Mouse (Mus musculus) heart, embryonic 13.5 days (tissue): Measurements from ENCODE around the gene Siah1a. TPM values are rescaled to one million over a fixed set of nuclear protein-coding genes. Genes with fewer than 3 reads are reported as not detected.

Experiments
- ATAC-seq: fragments of 200-750 bp; cut with Nextera tagmentation; 2 replicates; pipeline ENCODE4 v1.8.0; 2017; ENCODE audit warnings: moderate TSS enrichment; ENCODE audit not compliant: insufficient number of reproducible peaks, low FRiP score, low TSS enrichment; ENCODE audit errors: extremely low read depth
- H3K27ac ChIP-seq: fragments of 300-500 bp; sonication (generic); replicated peaks from 2 replicates; pipeline ENCODE4 v1.5.1; 2015; ENCODE audit warnings: moderate library complexity, mild to moderate bottlenecking, inconsistent platforms
- H3K27me3 ChIP-seq: fragments of 300-500 bp; sonication (generic); replicated peaks from 2 replicates; pipeline ENCODE4 v1.6.1; 2015; ENCODE audit warnings: mild to moderate bottlenecking, inconsistent platforms
- H3K36me3 ChIP-seq: fragments of 300-500 bp; sonication (generic); 2 replicates; pipeline ENCODE4 v1.6.1; 2015; ENCODE audit warnings: mild to moderate bottlenecking, inconsistent platforms
- H3K4me1 ChIP-seq: fragments of 300-500 bp; sonication (generic); 2 replicates; pipeline ENCODE4 v1.6.1; 2015; ENCODE audit warnings: inconsistent platforms
- H3K4me2 ChIP-seq: fragments of 300-500 bp; sonication (generic); 2 replicates; pipeline ENCODE4 v1.6.1; 2015; ENCODE audit warnings: inconsistent platforms, mild to moderate bottlenecking, moderate library complexity
- H3K4me3 ChIP-seq: fragments of 300-500 bp; sonication (generic); 2 replicates; pipeline ENCODE4 v1.5.1; 2015; ENCODE audit warnings: moderate library complexity, mild to moderate bottlenecking, inconsistent platforms
- H3K9ac ChIP-seq: fragments of 300-500 bp; sonication (generic); 2 replicates; pipeline ENCODE4 v1.6.1; 2015; ENCODE audit warnings: inconsistent platforms, mild to moderate bottlenecking, moderate library complexity
- H3K9me3 ChIP-seq: fragments of 300-500 bp; sonication (generic); 2 replicates; pipeline ENCODE4 v1.6.1; 2016; ENCODE audit warnings: inconsistent platforms
- WGBS: fragments of 180-500 bp; shearing (Covaris S2); methylation state at CpG from one replicate; pipeline ENCODE4 v1.1.7; 2015; ENCODE audit warnings: mixed read lengths; 5-methylcytosine and 5-hydroxymethylcytosine counted together
- polyA plus RNA-seq: library from polyadenylated mRNA; unstranded; fragments of >200 nt; fragmentation: Nextera tagmentation; extraction: Ambion mirVana; gene quantifications from 2 replicates; pipeline ENCODE4 v1.2.1, GENCODE M21; 2015

The Siah1a gene
- polyA plus RNA-seq, 1 experiment from 2014 or later: 30.8 TPM

DNA sequence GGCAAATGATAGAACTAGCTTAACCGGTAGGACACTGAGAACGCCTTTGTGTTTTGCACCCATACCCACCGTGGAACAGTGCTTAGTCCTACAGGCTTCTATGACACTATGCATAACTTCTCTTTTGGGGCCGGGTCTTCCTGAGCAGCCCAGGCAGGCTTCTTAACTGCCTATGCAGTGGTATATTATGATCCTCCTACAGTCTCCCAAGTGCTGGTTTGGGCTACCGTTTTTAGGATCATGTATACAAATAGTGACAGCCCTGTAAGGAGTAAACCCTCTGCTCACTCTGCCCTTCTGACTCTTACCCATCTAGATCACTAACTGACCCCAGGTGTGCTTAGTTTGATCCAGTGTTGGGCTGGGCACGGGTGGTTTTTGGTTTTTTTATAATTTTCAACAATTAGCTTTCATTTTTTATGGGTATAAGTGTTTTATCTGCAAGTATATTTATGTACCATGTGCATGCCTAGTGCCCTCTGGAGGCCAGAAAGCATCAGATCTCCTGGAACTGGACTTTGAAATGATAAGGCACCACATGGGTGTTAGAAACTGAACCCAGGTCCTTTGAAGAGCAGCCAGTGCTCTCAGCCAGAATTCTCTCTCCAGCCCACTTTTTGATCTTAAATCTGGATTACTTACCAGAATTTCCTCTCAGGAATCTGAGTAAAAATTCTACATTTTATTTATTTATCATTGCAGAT, 24.8 kb downstream of the Siah1a start:
- 92% methylated on average over 6 of the region's 6 CpGs for WGBS
- H3K4me3 ChIP-seq: no peak overlapping the region
- H3K4me2 ChIP-seq: no peak overlapping the region
- no peak for ATAC-seq
- H3K9me3 ChIP-seq: no peaks in the 10 kb centered on the region
- no peak overlapping the region for H3K9ac ChIP-seq
- H3K27ac ChIP-seq: no peak overlapping the region
- H3K27me3 ChIP-seq: no peaks in the 10 kb centered on the region
- H3K4me1 ChIP-seq: no peaks in the 10 kb centered on the region
- H3K36me3 ChIP-seq: peaks cover 66% of the 10 kb centered on the region

DNA sequence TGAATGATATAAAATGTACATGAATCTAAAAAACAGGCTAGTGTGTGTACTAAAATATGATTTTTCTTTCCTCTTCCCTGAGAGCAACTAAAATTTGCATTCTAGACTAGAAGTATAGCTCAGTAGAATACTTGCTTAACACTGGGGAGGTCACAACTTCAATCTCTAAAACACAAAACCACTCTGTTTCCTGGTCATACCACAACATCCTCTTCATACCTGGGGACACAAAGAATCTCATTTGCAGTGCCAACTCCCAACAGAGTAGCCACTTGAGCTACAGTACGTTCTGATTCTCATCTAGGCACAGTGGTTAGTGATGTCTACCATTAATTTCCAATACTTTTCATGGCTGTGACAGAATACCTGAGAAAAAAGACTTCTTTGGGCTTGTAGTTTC, 26.4 kb downstream of the Siah1a start:
- Histone ChIP-seq H3K27ac (no peak overlapping the region), H3K4me3 (no peak overlapping the region), H3K9me3 (no peaks in the 10 kb centered on the region), H3K4me2 (no peak overlapping the region), H3K9ac (no peak overlapping the region), H3K4me1 (no peaks in the 10 kb centered on the region), H3K27me3 (no peaks in the 10 kb centered on the region), H3K36me3 (peaks cover 74% of the 10 kb centered on the region)
- 86% methylated on average over 1 of the region's 1 CpGs for WGBS
- ATAC-seq: no peak

DNA sequence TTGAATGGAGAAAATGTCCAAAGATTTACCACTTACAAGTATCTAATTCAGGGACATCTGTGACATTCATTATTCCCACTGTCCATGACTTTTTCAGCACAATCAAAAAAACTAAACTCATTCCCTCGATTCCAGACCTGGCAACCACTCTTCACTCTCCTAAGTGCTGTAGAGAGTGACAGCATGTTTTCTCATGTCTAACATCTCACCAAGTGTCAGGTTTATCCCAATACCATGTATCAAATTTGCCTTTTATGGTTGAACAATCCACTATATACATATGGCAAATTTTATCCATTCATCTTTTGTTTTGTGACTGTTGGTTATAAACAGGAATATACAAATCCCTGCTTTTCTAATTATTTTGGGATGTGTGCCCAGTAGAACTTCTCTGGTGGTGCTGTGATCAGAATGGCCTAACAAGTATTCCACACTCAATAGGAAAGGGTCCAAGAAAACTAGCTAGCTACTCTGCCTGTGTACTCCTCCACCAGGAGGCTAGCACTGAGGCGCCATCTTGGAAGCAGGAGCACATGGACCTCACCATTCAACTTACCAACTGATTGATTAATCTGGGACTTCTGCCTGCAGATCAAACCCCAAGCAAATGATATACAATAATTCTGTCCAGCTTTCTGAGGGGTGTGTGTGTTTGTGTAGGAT, 27.3 kb downstream of the Siah1a start:
- H3K27me3 ChIP-seq: no peaks in the 10 kb centered on the region
- no peak overlapping the region for H3K4me3 ChIP-seq
- H3K9me3 ChIP-seq: no peaks in the 10 kb centered on the region
- no peaks in the 10 kb centered on the region for H3K4me1 ChIP-seq
- H3K36me3 ChIP-seq: peaks cover 78% of the 10 kb centered on the region
- no peak overlapping the region for H3K9ac ChIP-seq
- WGBS: 82% methylated on average over 2 of the region's 2 CpGs
- H3K27ac ChIP-seq: no peak overlapping the region
- no peak overlapping the region for H3K4me2 ChIP-seq
- no peak for ATAC-seq

DNA sequence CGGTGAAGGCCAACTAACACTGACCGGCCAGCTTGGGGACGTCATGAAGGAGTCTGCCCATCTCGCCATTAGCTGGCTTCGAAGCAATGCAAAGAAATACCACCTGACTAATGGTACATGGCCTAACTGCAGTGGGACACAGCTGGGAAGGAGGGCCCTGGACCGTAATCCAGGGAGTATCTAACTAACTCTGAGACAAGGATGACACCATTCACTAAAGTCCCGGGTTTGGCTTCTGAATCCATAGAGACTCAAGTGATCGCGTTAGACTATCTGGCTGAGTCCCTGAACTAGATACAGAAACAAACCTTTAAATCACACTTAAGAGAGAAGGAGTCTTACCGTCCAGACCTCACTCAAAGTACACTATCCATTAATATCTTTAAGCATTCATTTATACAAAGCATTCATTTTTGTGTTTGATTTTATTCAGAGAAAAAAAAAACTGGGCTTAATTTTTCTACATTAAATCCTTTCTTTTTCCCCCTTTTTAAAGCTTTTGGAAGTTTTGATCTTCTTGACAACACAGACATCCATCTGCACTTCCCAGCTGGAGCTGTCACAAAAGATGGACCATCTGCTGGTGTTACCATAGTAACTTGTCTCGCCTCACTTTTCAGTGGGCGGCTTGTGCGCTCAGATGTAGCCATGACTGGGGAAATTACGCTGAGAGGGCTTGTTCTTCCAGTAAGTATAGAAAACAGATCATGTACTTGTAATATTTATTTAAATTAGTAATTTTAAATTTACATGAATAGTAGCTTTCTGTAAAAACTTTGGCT, 32.1 kb downstream of the Siah1a start:
- no peak overlapping the region for H3K9ac ChIP-seq
- H3K4me2 ChIP-seq: no peak overlapping the region
- H3K36me3 ChIP-seq: peaks cover 77% of the 10 kb centered on the region
- H3K4me3 ChIP-seq: no peak overlapping the region
- H3K9me3 ChIP-seq: no peaks in the 10 kb centered on the region
- WGBS: 80% methylated on average over 14 of the region's 14 CpGs
- no peaks in the 10 kb centered on the region for H3K4me1 ChIP-seq
- no peaks in the 10 kb centered on the region for H3K27me3 ChIP-seq
- ATAC-seq: no peak
- H3K27ac ChIP-seq: no peak overlapping the region

DNA sequence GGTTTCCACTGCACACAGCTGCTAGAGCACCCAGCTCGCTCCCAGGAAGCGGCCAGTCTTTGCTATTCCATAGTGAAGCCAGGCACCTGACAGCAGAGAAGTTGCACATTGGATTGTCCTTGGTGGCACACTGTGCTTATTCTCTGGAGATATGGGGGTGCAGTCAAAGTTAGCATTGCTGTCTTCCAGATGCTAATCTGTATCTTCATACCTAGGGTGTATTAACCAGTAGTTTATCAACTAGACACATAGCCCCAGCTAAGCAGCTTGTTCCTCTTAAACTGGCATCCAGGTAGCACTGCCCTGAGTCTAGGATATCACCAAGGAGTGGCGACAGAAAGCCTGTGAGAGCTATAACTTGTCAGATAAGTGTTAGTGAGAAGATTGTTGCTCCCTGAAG, 33.1 kb downstream of the Siah1a start:
- H3K4me1 ChIP-seq: no peaks in the 10 kb centered on the region
- H3K4me2 ChIP-seq: no peak overlapping the region
- no peak overlapping the region for H3K9ac ChIP-seq
- H3K4me3 ChIP-seq: no peak overlapping the region
- 78% methylated on average over 3 of the region's 3 CpGs for WGBS
- no peaks in the 10 kb centered on the region for H3K9me3 ChIP-seq
- H3K36me3 ChIP-seq: peaks cover 75% of the 10 kb centered on the region
- no peaks in the 10 kb centered on the region for H3K27me3 ChIP-seq
- H3K27ac ChIP-seq: no peak overlapping the region
- ATAC-seq: no peak

DNA sequence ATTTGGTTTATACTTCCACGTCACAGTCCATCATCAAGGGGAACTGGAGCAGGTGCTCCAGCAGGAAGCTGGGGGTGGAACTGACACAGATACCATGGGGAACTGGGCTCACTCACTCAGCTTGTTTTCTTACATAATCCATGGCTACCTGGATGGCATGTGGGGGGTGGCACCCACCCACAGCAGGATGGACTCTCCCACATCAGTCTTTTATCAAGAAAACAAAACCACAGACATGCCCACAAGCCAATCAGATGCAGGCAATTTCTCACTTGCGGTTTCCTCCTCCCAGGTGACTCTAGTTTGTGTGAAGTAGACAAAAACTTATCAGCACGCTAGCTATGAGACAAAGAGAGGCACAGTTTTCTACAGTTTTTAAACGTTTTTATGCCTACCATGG, 37.9 kb downstream of the Siah1a start:
- H3K9me3 ChIP-seq: no peaks in the 10 kb centered on the region
- H3K4me3 ChIP-seq: no peak overlapping the region
- 65% methylated on average over 4 of the region's 4 CpGs for WGBS
- no peak overlapping the region for H3K4me2 ChIP-seq
- H3K36me3 ChIP-seq: peaks cover 43% of the 10 kb centered on the region
- H3K4me1 ChIP-seq: no peaks in the 10 kb centered on the region
- H3K27me3 ChIP-seq: no peaks in the 10 kb centered on the region
- ATAC-seq: no peak
- H3K9ac ChIP-seq: no peak overlapping the region
- no peak overlapping the region for H3K27ac ChIP-seq

DNA sequence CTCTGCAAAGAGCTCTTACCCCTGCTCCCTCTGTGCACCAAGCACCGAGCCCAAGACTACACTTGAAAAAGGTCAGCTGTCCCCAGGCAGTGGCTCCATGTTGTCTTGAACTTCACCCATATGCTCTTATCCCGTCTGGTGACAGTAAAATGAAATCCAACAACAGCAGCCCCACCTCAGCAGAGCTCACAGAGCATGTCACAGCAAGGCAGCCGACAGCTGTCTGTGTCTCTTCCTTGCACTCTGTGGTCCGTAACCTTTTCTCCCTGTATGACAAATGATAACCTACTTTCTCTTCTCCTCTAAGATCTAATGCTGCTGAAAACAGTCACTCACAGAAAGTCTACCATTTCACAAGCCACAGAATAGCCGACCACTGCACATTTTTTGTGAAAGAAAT, 39.0 kb downstream of the Siah1a start:
- WGBS: 73% methylated on average over 5 of the region's 5 CpGs
- ATAC-seq: no peak

DNA sequence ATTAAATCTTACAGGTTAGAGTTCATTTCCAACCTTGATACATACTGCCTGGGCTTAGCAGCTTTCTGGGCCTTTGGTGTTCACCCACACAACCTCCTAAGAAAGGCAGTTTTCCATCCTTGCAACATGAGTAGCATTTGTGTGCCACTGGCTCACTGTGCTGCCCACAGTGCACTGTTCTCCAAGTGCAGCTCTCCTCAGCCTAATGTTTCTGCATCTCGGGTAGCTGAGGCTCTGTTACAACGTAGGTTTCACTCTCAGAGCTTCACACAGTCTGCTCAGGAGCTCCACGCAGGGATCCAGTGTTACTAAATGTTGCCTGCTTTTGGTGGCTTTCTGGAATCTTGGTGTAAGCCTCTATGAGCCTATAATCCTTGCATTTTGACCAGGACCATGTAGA, 40.4 kb downstream of the Siah1a start:
- Histone ChIP-seq H3K9me3 (no peaks in the 10 kb centered on the region), H3K4me3 (no peak overlapping the region), H3K9ac (no peak overlapping the region), H3K36me3 (peaks cover 33% of the 10 kb centered on the region), H3K4me2 (no peak overlapping the region), H3K27me3 (no peaks in the 10 kb centered on the region), H3K27ac (no peak overlapping the region), H3K4me1 (no peaks in the 10 kb centered on the region)
- 76% methylated on average over 3 of the region's 3 CpGs for WGBS
- ATAC-seq: no peak

More for the DNA sequence above, 39.0 kb downstream of the Siah1a start:
- H3K9ac ChIP-seq: no peak overlapping the region
- no peaks in the 10 kb centered on the region for H3K4me1 ChIP-seq
- H3K4me2 ChIP-seq: no peak overlapping the region
- H3K4me3 ChIP-seq: no peak overlapping the region
- no peaks in the 10 kb centered on the region for H3K27me3 ChIP-seq
- peaks cover 40% of the 10 kb centered on the region for H3K36me3 ChIP-seq
- H3K9me3 ChIP-seq: no peaks in the 10 kb centered on the region
- no peak overlapping the region for H3K27ac ChIP-seq

DNA sequence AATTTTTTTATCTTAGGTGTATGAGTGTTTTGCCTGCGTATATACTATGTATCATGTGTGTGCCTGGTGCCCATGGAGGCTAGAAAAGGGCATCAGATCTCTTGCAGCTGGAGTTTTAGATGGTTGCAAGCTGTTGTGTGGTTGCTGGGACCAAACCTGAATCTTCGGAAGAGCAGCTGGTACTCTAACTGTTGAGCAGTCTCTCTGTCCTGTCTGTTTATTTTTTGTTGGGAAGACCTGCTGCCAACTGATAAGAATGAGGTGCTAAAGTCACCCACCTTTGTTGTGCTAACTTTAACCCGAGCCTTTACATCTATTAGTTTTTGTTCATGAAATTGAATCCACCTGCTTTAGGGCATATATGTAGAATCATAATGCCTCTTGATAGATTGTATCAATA, 43.3 kb downstream of the Siah1a start:
- no peaks in the 10 kb centered on the region for H3K27me3 ChIP-seq
- H3K36me3 ChIP-seq: peaks cover 22% of the 10 kb centered on the region
- H3K4me3 ChIP-seq: no peak overlapping the region
- H3K9me3 ChIP-seq: no peaks in the 10 kb centered on the region
- 62% methylated on average over 3 of the region's 3 CpGs for WGBS
- H3K27ac ChIP-seq: no peak overlapping the region
- no peak overlapping the region for H3K4me2 ChIP-seq
- H3K4me1 ChIP-seq: peaks cover 17% of the 10 kb centered on the region
- no peak for ATAC-seq
- H3K9ac ChIP-seq: no peak overlapping the region

DNA sequence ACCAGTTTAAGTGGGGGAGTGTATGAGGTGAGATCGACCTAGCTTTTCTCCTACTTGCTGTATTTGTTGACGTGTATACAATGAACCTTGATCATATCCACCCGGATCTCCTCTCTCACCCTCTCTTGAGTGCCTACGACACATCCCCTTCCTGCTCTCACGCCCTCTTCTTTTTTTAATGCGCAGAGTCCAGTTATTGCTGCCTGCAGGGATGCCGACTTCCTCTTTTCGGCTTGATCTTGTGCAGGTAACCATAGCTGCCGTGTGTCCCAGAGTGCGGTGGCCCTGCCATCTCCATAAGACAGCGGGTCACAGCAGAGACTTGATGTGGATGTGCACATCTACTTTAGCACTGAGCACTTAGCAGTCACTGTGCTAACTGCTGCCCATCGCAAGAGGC, 46.3 kb downstream of the Siah1a start:
- H3K36me3 ChIP-seq: peaks cover 32% of the 10 kb centered on the region
- no peaks in the 10 kb centered on the region for H3K9me3 ChIP-seq
- H3K27me3 ChIP-seq: no peaks in the 10 kb centered on the region
- WGBS: 85% methylated on average over 12 of the region's 12 CpGs
- no peak overlapping the region; the same call in 1 of the 2 replicates for H3K9ac ChIP-seq
- ATAC-seq: no peak
- H3K4me3 ChIP-seq: no peak overlapping the region
- peak overlapping the region; percentile 65; the same call in 1 of the 2 replicates for H3K27ac ChIP-seq
- H3K4me2 ChIP-seq: no peak overlapping the region
- peaks cover 17% of the 10 kb centered on the region for H3K4me1 ChIP-seq

DNA sequence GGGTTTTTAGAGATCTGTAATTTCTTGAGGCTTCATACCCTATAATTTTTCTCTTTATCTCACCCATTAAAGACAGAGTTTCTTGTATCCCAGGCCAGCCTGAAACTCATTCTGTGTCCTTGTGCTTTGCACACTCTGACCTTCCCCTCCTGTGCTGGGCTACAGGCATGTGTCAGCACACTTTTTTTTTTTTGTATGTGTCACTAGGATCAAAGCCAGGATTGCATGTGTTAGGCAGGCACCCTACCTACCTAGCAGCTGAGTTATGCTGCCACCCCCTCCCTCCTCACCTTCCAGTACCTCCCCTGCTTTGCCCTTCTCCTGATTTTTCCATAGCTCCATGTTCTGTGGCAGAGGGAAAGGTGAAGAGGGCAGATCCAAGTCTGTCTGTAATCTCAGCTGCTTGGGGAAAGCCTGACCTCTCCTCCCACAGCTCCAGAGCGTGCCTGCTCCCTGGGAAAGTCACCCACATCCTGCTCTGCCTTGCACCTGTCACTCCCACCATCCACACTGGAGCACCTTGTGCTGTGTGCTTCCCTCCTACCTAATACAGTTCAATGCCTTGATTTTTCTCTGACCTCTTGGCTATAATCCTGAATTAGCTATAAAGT, 46.8 kb downstream of the Siah1a start:
- H3K36me3 ChIP-seq: peaks cover 32% of the 10 kb centered on the region
- H3K27me3 ChIP-seq: no peaks in the 10 kb centered on the region
- H3K4me3 ChIP-seq: no peak overlapping the region
- peaks cover 17% of the 10 kb centered on the region for H3K4me1 ChIP-seq
- peak overlapping the region; percentile 63; the same call in 1 of the 2 replicates for H3K9ac ChIP-seq
- peak overlapping the region; percentile 65 for H3K27ac ChIP-seq
- no peak overlapping the region for H3K4me2 ChIP-seq
- H3K9me3 ChIP-seq: no peaks in the 10 kb centered on the region
- no peak for ATAC-seq
- 31% methylated on average over 1 of the region's 1 CpGs for WGBS
